Mouse (Mus musculus) midbrain, embryonic 10.5 days (tissue): ENCODE data around the gene Spin1. TPM values are rescaled to one million over a fixed set of nuclear protein-coding genes. Genes with fewer than 3 reads are reported as not detected.

Experiments used
- DNase-seq: peaks from one replicate; pipeline ENCODE4 v3.0.0-alpha.2; 2017; ENCODE audit warnings: low spot score
- H3K27ac ChIP-seq: fragments of 300-500 bp; sonication (generic); replicated peaks from 2 replicates; pipeline ENCODE4 v1.5.1; 2016; ENCODE audit warnings: mild to moderate bottlenecking
- H3K27me3 ChIP-seq: fragments of 300-500 bp; sonication (generic); 2 replicates; pipeline ENCODE4 v1.6.1; 2016; ENCODE audit warnings: low read depth, mild to moderate bottlenecking; ENCODE audit not compliant: poor library complexity, severe bottlenecking
- H3K36me3 ChIP-seq: fragments of 300-500 bp; sonication (generic); 2 replicates; pipeline ENCODE4 v1.6.1; 2016; ENCODE audit warnings: mild to moderate bottlenecking, moderate library complexity
- H3K4me1 ChIP-seq: fragments of 300-500 bp; sonication (generic); 2 replicates; pipeline ENCODE4 v1.6.1; 2016
- H3K4me3 ChIP-seq: fragments of 300-500 bp; sonication (generic); 2 replicates; pipeline ENCODE4 v1.5.1; 2016; ENCODE audit warnings: mild to moderate bottlenecking, moderate library complexity
- H3K9me3 ChIP-seq: fragments of 300-500 bp; sonication (generic); replicated peaks from 2 replicates; pipeline ENCODE4 v1.6.1; 2016; ENCODE audit warnings: mild to moderate bottlenecking
- WGBS: fragments of 180-500 bp; shearing (Covaris S2); methylation state at CpG from one replicate; pipeline ENCODE4 v1.1.7; 2016; 5-methylcytosine and 5-hydroxymethylcytosine counted together
- polyA plus RNA-seq: library from polyadenylated mRNA; unstranded; fragments of >200 nt; fragmentation: Nextera tagmentation; extraction: Ambion mirVana; gene quantifications from 2 replicates; pipeline ENCODE4 v1.2.1, GENCODE M21; 2016

Spin1 gene
- polyA plus RNA-seq, 1 experiment from 2014 or later, result 73.8 TPM

- Histone ChIP-seq H3K4me3 (no peak overlapping the region), H3K4me1 (no peaks in the 10 kb centered on the region), H3K27ac (no peak overlapping the region), H3K9me3 (no peaks in the 10 kb centered on the region), H3K36me3 (no peaks in the 10 kb centered on the region), H3K27me3 (no peaks in the 10 kb centered on the region)
- no peak for DNase-seq
- 77% methylated on average over 2 of the region's 2 CpGs for WGBS
These were observed 19.9 kb upstream of the Spin1 start for GRCm38 (mm10) chr13:51080801-51081200.

- no peaks in the 10 kb centered on the region for H3K4me1 ChIP-seq
- no peak for DNase-seq
- no peaks in the 10 kb centered on the region for H3K9me3 ChIP-seq
- H3K36me3 ChIP-seq, result no peaks in the 10 kb centered on the region
- H3K4me3 ChIP-seq, result no peak overlapping the region
- no peak overlapping the region for H3K27ac ChIP-seq
- H3K27me3 ChIP-seq, result no peaks in the 10 kb centered on the region
These were observed 16.4 kb upstream of the Spin1 start for GRCm38 (mm10) chr13:51084241-51084640.

- DNase-seq, result no peak
- no peaks in the 10 kb centered on the region for H3K27me3 ChIP-seq
- no peak overlapping the region for H3K4me3 ChIP-seq
- no peaks in the 10 kb centered on the region for H3K9me3 ChIP-seq
- no peak overlapping the region for H3K27ac ChIP-seq
- 92% methylated on average over 11 of the region's 11 CpGs for WGBS
- no peaks in the 10 kb centered on the region for H3K4me1 ChIP-seq
- no peaks in the 10 kb centered on the region for H3K36me3 ChIP-seq
These were observed 14.7 kb upstream of the Spin1 start for GRCm38 (mm10) chr13:51085941-51086340.

GRCm38 (mm10) chr13:51087253-51087652 lies 13.4 kb upstream of the Spin1 start:
- Histone ChIP-seq H3K4me1 (no peaks in the 10 kb centered on the region), H3K27me3 (no peaks in the 10 kb centered on the region), H3K9me3 (no peaks in the 10 kb centered on the region), H3K27ac (no peak overlapping the region), H3K36me3 (no peaks in the 10 kb centered on the region), H3K4me3 (no peak overlapping the region)
- 90% methylated on average over 4 of the region's 4 CpGs for WGBS
- DNase-seq, result no peak

- no peak for DNase-seq
- Histone ChIP-seq H3K27ac (no peak overlapping the region), H3K4me1 (no peaks in the 10 kb centered on the region), H3K27me3 (no peaks in the 10 kb centered on the region), H3K9me3 (no peaks in the 10 kb centered on the region), H3K36me3 (no peaks in the 10 kb centered on the region), H3K4me3 (no peak overlapping the region)
- 78% methylated on average over 4 of the region's 4 CpGs for WGBS
These were observed 12.5 kb upstream of the Spin1 start for GRCm38 (mm10) chr13:51088207-51088606.

GRCm38 (mm10) chr13:51089058-51089457 lies 11.6 kb upstream of the Spin1 start:
- WGBS, result 86% methylated on average over 4 of the region's 4 CpGs

GRCm38 (mm10) chr13:51090105-51090661 lies 10.5 kb upstream of the Spin1 start:
- Histone ChIP-seq H3K9me3 (no peaks in the 10 kb centered on the region), H3K27ac (no peak overlapping the region), H3K27me3 (no peaks in the 10 kb centered on the region), H3K36me3 (no peaks in the 10 kb centered on the region), H3K4me3 (no peak overlapping the region), H3K4me1 (no peaks in the 10 kb centered on the region; the same call in 1 of the 2 replicates)
- no peak for DNase-seq
- 86% methylated on average over 5 of the region's 5 CpGs for WGBS

More at GRCm38 (mm10) chr13:51089058-51089457, 11.6 kb upstream of the Spin1 start:
- H3K4me3 ChIP-seq, result no peak overlapping the region
- no peaks in the 10 kb centered on the region for H3K9me3 ChIP-seq
- no peak for DNase-seq
- no peak overlapping the region for H3K27ac ChIP-seq
- H3K36me3 ChIP-seq, result no peaks in the 10 kb centered on the region
- no peaks in the 10 kb centered on the region for H3K4me1 ChIP-seq
- no peaks in the 10 kb centered on the region for H3K27me3 ChIP-seq

GRCm38 (mm10) chr13:51093430-51093829 lies 7.2 kb upstream of the Spin1 start:
- Histone ChIP-seq H3K4me1 (no peaks in the 10 kb centered on the region; the same call in 1 of the 2 replicates), H3K36me3 (no peaks in the 10 kb centered on the region), H3K4me3 (no peak overlapping the region), H3K27ac (no peak overlapping the region), H3K27me3 (peaks cover 2% of the 10 kb centered on the region; the same call in 1 of the 2 replicates), H3K9me3 (no peaks in the 10 kb centered on the region)
- 87% methylated on average over 5 of the region's 5 CpGs for WGBS
- DNase-seq, result no peak

- Histone ChIP-seq H3K4me3 (no peak overlapping the region), H3K27me3 (peaks cover 13% of the 10 kb centered on the region; the same call in 1 of the 2 replicates), H3K27ac (no peak overlapping the region), H3K36me3 (no peaks in the 10 kb centered on the region), H3K9me3 (no peaks in the 10 kb centered on the region), H3K4me1 (peaks cover 3% of the 10 kb centered on the region)
- WGBS, result 74% methylated on average over 16 of the region's 16 CpGs
- DNase-seq, result no peak
These were observed 6.1 kb upstream of the Spin1 start for GRCm38 (mm10) chr13:51094323-51095195.

- no peak overlapping the region for H3K4me3 ChIP-seq
- H3K27me3 ChIP-seq, result peaks cover 13% of the 10 kb centered on the region; the same call in 1 of the 2 replicates
- no peak overlapping the region for H3K27ac ChIP-seq
- no peaks in the 10 kb centered on the region for H3K9me3 ChIP-seq
- no peak for DNase-seq
- H3K4me1 ChIP-seq, result peaks cover 10% of the 10 kb centered on the region
- no peaks in the 10 kb centered on the region for H3K36me3 ChIP-seq
- WGBS, result 90% methylated on average over 7 of the region's 7 CpGs
These were observed 5.4 kb upstream of the Spin1 start for GRCm38 (mm10) chr13:51095196-51095715.

- Histone ChIP-seq H3K36me3 (no peaks in the 10 kb centered on the region), H3K27ac (no peak overlapping the region), H3K9me3 (no peaks in the 10 kb centered on the region), H3K27me3 (peaks cover 13% of the 10 kb centered on the region; the same call in 1 of the 2 replicates), H3K4me1 (peaks cover 12% of the 10 kb centered on the region), H3K4me3 (no peak overlapping the region)
- no peak for DNase-seq
- 91% methylated on average over 6 of the region's 6 CpGs for WGBS
These were observed 4.0 kb upstream of the Spin1 start for GRCm38 (mm10) chr13:51096644-51097043.

GRCm38 (mm10) chr13:51099560-51100232 lies 984 bp upstream of the Spin1 start:
- Histone ChIP-seq H3K36me3 (peaks cover 26% of the 10 kb centered on the region), H3K9me3 (peaks cover 27% of the 10 kb centered on the region), H3K4me3 (peak overlapping the region; percentile 87), H3K27me3 (peaks cover 13% of the 10 kb centered on the region; the same call in 1 of the 2 replicates), H3K27ac (peak overlapping the region; percentile 99), H3K4me1 (peaks cover 18% of the 10 kb centered on the region)
- 10% methylated on average over 26 of the region's 26 CpGs for WGBS
- peak; percentile 16 for DNase-seq
